Mouse (Mus musculus) hindbrain, embryonic 11.5 days (tissue): ENCODE data around the gene Pop5. TPM values are rescaled to one million over a fixed set of nuclear protein-coding genes. Genes with fewer than 3 reads are reported as not detected.

ENCODE experiments used
- ATAC-seq: fragments of 200-750 bp; cut with Nextera tagmentation; 2 replicates; pipeline ENCODE4 v1.8.0; 2017; ENCODE audit warnings: mild to moderate bottlenecking, moderate TSS enrichment, moderate library complexity; ENCODE audit not compliant: low FRiP score
- DNase-seq: peaks from one replicate; pipeline ENCODE4 v3.0.0-alpha.2; 2015; ENCODE audit warnings: low spot score
- H3K27ac ChIP-seq: fragments of 300-500 bp; sonication (generic); 2 replicates; pipeline ENCODE4 v1.5.1; 2014; ENCODE audit warnings: mild to moderate bottlenecking, low read depth, low read length
- H3K27me3 ChIP-seq: fragments of 300-500 bp; sonication (generic); 2 replicates; pipeline ENCODE4 v1.6.1; 2014; ENCODE audit warnings: mild to moderate bottlenecking, low read length, moderate library complexity, mixed read lengths; ENCODE audit not compliant: control insufficient read depth, insufficient read depth
- H3K36me3 ChIP-seq: fragments of 300-500 bp; sonication (generic); 2 replicates; pipeline ENCODE4 v1.6.1; 2014; ENCODE audit warnings: mild to moderate bottlenecking, low read length, moderate library complexity, mixed read lengths; ENCODE audit not compliant: control insufficient read depth, insufficient read depth
- H3K4me1 ChIP-seq: fragments of 300-500 bp; sonication (generic); replicated peaks from 2 replicates; pipeline ENCODE4 v1.6.1; 2014; ENCODE audit warnings: low read length, mixed read lengths; ENCODE audit not compliant: control insufficient read depth, insufficient read depth
- H3K4me2 ChIP-seq: fragments of 300-500 bp; sonication (generic); replicated peaks from 2 replicates; pipeline ENCODE4 v1.6.1; 2014; ENCODE audit warnings: mild to moderate bottlenecking, low read depth, low read length
- H3K4me3 ChIP-seq: fragments of 300-500 bp; sonication (generic); 2 replicates; pipeline ENCODE4 v1.5.1; 2014; ENCODE audit warnings: low read depth, low read length
- H3K9ac ChIP-seq: fragments of 300-500 bp; sonication (generic); 2 replicates; pipeline ENCODE4 v1.6.1; 2014; ENCODE audit warnings: low read depth, low read length
- H3K9me3 ChIP-seq: fragments of 300-500 bp; sonication (generic); 2 replicates; pipeline ENCODE4 v1.6.1; 2016; ENCODE audit warnings: low read length; ENCODE audit not compliant: control insufficient read depth
- WGBS: fragments of 180-500 bp; shearing (Covaris S2); extraction: QIAGEN DNeasy Blood & Tissue Kit; methylation state at CpG from one replicate; pipeline ENCODE4 v1.1.7; 2014; 5-methylcytosine and 5-hydroxymethylcytosine counted together
- polyA plus RNA-seq: library from polyadenylated mRNA; unstranded; fragments of >200 nt; fragmentation: Nextera tagmentation; extraction: Ambion mirVana; gene quantifications from 2 replicates; pipeline ENCODE4 v1.2.1, GENCODE M21; 2014

Gene Pop5
- polyA plus RNA-seq, 1 experiment from 2014 or later: 104 TPM

DNA sequence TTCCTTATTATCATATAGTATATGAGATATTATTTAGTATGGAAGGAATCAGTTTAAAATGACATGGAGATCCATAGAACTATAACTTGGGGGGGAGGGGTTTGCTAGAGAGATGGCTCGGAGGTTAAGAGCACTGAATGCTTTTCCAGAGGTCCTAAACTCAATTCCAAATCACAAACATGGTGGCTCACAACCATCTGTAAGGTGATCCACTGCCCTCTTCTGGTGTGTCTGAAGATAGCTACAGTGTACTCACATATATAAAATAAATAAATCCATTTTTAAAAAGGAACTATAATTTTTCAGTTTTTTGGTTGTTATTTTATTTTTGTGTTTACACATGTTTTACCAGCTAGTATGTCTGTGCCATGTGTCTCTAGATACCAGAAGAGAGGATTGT, 38.7 kb downstream of the Pop5 start:
- no peaks in the 10 kb centered on the region for H3K27me3 ChIP-seq
- 79% methylated on average over 1 of the region's 1 CpGs for WGBS
- H3K9me3 ChIP-seq: no peaks in the 10 kb centered on the region
- H3K9ac ChIP-seq: no peak overlapping the region
- H3K36me3 ChIP-seq: no peaks in the 10 kb centered on the region
- 0 out of 2 replicates have a peak, but pooled peaks cover 3% of the 10 kb centered on the region for H3K4me1 ChIP-seq
- DNase-seq (no peak), ATAC-seq (no peak)
- no peak overlapping the region for H3K27ac ChIP-seq
- no peak overlapping the region for H3K4me3 ChIP-seq
- no peak overlapping the region for H3K4me2 ChIP-seq

DNA sequence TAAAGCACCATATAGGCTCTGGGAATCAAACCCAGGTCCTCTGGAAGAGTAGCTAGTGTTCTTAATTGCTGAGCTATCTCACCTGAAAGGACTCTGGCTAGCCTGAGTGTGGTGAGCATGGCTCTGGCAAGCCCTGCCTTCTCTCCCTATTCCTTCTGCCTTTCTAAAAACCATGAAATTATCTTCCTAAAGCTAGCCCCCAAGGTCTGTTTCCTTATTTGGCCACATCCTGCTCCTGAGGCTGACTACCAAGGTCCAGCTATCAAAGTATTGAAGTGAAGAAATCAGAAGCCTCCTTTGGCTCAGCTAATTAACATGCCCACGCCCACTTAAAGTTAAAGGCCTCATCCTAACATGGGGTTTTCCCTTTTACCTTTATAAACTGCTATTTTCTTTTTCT, 39.1 kb downstream of the Pop5 start:
- Histone ChIP-seq H3K36me3 (no peaks in the 10 kb centered on the region), H3K4me3 (no peak overlapping the region), H3K9ac (no peak overlapping the region), H3K4me2 (no peak overlapping the region), H3K9me3 (no peaks in the 10 kb centered on the region), H3K27ac (no peak overlapping the region), H3K4me1 (0 out of 2 replicates have a peak, but pooled peaks cover 3% of the 10 kb centered on the region), H3K27me3 (no peaks in the 10 kb centered on the region)
- DNase-seq (no peak), ATAC-seq (no peak)
- 93% methylated on average over 1 of the region's 1 CpGs for WGBS

DNA sequence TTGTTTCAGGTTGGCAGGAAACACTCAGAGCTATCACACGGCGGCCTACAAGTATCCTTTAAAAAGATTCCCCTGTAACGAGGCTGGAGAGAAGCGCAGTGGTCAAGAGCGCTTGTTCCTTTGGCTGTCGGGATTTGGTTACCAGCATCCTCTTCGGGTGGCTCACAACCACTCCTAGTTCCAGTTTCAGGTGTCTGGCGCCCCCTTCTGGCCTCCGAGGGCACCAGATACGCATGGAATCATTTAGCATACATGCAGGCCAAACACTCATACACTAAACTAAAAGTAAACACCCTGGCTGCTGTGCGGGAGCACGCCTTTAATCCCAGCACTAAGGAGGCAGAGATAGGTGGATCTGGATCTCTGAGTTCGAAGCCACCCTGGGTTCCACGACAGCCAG, 40.4 kb downstream of the Pop5 start:
- Histone ChIP-seq H3K27ac (no peak overlapping the region), H3K4me3 (no peak overlapping the region), H3K36me3 (no peaks in the 10 kb centered on the region), H3K9ac (no peak overlapping the region), H3K27me3 (no peaks in the 10 kb centered on the region), H3K4me1 (peaks cover 5% of the 10 kb centered on the region; the same call in 1 of the 2 replicates), H3K4me2 (no peak overlapping the region), H3K9me3 (no peaks in the 10 kb centered on the region)
- ATAC-seq (no peak), DNase-seq (peak; percentile 64)
- WGBS: 27% methylated on average over 14 of the region's 14 CpGs

DNA sequence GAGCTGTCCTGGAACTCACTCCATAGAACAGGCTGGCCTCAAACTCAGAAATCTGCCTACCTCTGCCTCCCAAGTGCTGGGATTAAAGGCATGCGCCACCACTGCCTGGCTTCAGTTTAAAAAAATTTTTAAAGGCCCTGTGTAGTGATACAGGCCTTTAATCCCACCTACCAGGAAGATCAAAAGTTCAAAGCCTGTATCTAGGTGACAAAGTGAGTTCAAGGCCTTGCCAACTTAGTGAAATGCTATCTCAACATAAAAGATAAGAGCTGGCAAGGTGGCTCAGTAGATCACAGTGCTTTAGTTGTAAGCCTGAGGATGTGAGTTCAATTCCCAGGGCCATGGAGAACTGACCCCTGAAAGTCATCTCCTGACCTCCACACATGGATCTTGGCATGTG, 42.4 kb downstream of the Pop5 start:
- no peaks in the 10 kb centered on the region for H3K27me3 ChIP-seq
- ATAC-seq (no peak), DNase-seq (no peak)
- WGBS: 69% methylated on average over 1 of the region's 1 CpGs
- no peak overlapping the region for H3K4me2 ChIP-seq
- peaks cover 5% of the 10 kb centered on the region; the same call in 1 of the 2 replicates for H3K4me1 ChIP-seq
- no peak overlapping the region for H3K27ac ChIP-seq
- H3K9ac ChIP-seq: no peak overlapping the region
- no peaks in the 10 kb centered on the region for H3K9me3 ChIP-seq
- H3K4me3 ChIP-seq: no peak overlapping the region
- H3K36me3 ChIP-seq: no peaks in the 10 kb centered on the region

DNA sequence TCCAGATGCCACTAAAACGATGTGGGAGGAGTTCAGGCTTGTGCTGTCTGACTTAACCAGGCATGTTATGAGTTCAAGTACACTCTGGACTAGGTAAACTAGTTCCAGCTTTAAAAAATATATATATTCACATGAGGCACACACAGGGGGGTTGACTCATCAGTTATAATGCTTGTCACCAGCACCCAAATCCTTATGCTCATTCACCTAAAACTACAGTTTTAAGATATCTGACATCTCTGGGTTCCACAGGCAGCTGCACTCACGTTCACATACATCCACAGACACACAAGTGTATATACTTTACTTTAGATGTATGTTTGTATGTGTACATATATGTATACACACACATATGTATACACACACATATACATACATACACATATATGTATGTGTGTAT, 43.1 kb downstream of the Pop5 start:
- no peak overlapping the region for H3K27ac ChIP-seq
- no peaks in the 10 kb centered on the region for H3K9me3 ChIP-seq
- WGBS: 59% methylated on average over 2 of the region's 2 CpGs
- no peak overlapping the region for H3K4me3 ChIP-seq
- DNase-seq (no peak), ATAC-seq (no peak)
- no peaks in the 10 kb centered on the region for H3K27me3 ChIP-seq
- no peaks in the 10 kb centered on the region for H3K36me3 ChIP-seq
- H3K9ac ChIP-seq: no peak overlapping the region
- peaks cover 5% of the 10 kb centered on the region; the same call in 1 of the 2 replicates for H3K4me1 ChIP-seq
- no peak overlapping the region for H3K4me2 ChIP-seq

DNA sequence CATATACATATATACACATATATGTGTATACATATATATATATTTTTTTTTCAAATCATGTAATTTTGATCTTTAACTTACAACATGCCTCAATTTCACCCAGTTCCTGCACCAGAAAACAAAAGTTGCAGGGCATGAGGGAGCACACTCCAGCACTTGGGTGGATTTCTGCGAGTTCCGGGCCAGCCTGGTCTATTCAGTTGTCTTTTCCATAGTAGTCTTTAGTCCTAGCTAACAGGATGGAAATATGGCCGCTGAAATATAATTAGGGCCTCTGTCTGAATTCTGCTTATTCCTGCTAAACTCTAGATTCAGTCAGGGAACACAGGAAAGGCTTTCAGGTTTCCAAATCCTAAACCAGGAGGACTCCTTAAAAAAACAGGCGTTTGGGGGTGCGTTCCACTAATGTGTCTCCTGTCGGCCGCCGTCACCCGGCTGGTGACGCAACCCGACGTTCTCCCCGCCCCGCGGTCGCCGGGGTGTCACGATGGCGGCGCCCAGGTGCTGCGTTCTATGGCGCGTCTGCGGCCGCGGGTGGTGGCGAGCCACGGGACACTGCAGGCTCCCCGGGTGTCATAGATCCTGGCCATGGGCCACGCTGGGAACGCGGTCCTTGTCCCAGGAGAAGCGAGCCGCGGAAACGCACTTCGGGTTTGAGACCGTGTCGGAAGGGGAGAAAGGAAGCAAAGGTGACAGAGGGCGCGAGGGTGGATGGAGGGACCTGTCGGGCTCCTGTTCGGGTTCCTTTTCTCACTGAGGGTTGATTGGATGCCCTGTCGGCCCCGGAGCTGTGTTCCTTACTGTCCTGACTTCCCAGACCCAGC, 43.8 kb downstream of the Pop5 start, which contains the start of gene Coq5:
Coq5 (plus strand) TSS at position 441 of the 824 bp plus-strand sequence.
- peak within 1 kb of the TSS; percentile 89 for H3K4me3 ChIP-seq
- ATAC-seq (peak; percentile 66), DNase-seq (peak; percentile 90)
- peak within 1 kb of the TSS; percentile 42; the same call in 1 of the 2 replicates for H3K27ac ChIP-seq
- peaks cover 1% of the 10 kb centered on the region; the same call in 1 of the 2 replicates for H3K36me3 ChIP-seq
- H3K4me2 ChIP-seq: peak within 1 kb of the TSS; percentile 89
- peak within 1 kb of the TSS; percentile 84 for H3K9ac ChIP-seq
- no peaks in the 10 kb centered on the region for H3K9me3 ChIP-seq
- peaks cover 5% of the 10 kb centered on the region; the same call in 1 of the 2 replicates for H3K4me1 ChIP-seq
- WGBS: 4% methylated on average over 45 of the region's 45 CpGs
- no peaks in the 10 kb centered on the region for H3K27me3 ChIP-seq

DNA sequence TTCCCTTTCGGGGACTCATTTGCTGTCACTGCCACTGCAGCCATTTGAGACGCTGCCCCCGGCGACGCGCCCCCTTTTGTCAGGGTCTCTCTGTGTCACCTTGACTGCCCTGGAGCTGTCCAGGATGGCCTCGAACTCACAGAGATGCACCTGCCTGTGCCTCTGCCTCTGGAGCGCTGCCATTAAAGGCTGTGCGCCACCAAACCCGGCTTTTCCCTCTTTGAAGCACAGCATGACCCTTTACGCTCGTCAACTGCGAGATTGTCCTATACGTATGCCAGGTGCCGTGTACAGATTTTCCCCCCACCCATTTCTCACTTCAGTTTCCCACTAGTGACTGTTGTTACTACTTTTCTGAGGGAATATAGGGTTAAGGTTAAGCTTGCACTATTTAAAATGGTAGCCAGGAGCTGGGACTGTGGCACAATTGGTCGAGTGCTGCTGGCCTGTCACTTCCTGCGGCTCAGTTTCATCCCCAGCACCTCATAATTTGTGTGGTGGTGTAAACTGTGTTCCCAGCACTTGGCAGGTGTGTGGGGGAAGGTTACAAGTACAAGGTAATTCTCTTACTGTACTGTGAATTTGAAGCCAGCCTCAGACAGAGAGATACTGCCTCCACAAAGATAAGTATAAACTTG, 44.5 kb downstream of the Pop5 start:
- Histone ChIP-seq H3K4me1 (peaks cover 5% of the 10 kb centered on the region; the same call in 1 of the 2 replicates), H3K27me3 (no peaks in the 10 kb centered on the region), H3K9me3 (no peaks in the 10 kb centered on the region), H3K27ac (peak overlapping the region; percentile 42; the same call in 1 of the 2 replicates), H3K4me2 (peak overlapping the region; percentile 89), H3K9ac (peak overlapping the region; percentile 84), H3K4me3 (peak overlapping the region; percentile 89), H3K36me3 (peaks cover 3% of the 10 kb centered on the region; the same call in 1 of the 2 replicates)
- 11% methylated on average over 17 of the region's 17 CpGs for whole genome bisulfite sequencing
- ATAC-seq (no peak), DNase-seq (peak; percentile 33)

DNA sequence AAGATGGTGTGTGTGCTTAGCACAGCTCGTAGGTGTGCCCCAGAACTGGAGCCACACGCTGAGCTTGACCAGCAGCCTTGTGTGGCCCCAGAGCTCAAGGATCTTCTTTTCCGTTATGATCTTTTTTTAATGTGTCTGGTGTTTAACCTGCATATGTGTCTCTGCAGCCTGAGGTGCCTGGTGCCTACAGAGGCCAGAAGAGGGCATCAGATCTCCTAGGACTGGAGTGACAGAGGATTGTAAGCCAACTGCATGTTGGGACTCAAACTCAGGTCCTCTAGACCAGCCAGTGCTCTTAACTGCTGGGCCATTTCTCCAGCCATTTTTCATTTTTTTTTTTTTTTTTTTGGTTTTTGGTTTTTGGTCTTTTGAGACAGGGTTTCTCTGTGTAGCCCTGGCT, 49.1 kb downstream of the Pop5 start:
- no peak overlapping the region for H3K27ac ChIP-seq
- H3K36me3 ChIP-seq: peaks cover 3% of the 10 kb centered on the region; the same call in 1 of the 2 replicates
- no peak overlapping the region for H3K9ac ChIP-seq
- WGBS: 90% methylated on average over 3 of the region's 3 CpGs
- no peak for DNase-seq
- no peak overlapping the region for H3K4me2 ChIP-seq
- no peaks in the 10 kb centered on the region for H3K9me3 ChIP-seq
- ATAC-seq: no peak
- no peak overlapping the region for H3K4me3 ChIP-seq
- no peaks in the 10 kb centered on the region for H3K27me3 ChIP-seq
- H3K4me1 ChIP-seq: peaks cover 5% of the 10 kb centered on the region; the same call in 1 of the 2 replicates
